Mouse (Mus musculus): ENCODE measurements around the gene Il15ra. TPM values are rescaled to one million over a fixed set of nuclear protein-coding genes. Genes with fewer than 3 reads are reported as not detected.

The Il15ra gene
- not detected in 2 replicates for polyA plus RNA-seq (2012)

DNA sequence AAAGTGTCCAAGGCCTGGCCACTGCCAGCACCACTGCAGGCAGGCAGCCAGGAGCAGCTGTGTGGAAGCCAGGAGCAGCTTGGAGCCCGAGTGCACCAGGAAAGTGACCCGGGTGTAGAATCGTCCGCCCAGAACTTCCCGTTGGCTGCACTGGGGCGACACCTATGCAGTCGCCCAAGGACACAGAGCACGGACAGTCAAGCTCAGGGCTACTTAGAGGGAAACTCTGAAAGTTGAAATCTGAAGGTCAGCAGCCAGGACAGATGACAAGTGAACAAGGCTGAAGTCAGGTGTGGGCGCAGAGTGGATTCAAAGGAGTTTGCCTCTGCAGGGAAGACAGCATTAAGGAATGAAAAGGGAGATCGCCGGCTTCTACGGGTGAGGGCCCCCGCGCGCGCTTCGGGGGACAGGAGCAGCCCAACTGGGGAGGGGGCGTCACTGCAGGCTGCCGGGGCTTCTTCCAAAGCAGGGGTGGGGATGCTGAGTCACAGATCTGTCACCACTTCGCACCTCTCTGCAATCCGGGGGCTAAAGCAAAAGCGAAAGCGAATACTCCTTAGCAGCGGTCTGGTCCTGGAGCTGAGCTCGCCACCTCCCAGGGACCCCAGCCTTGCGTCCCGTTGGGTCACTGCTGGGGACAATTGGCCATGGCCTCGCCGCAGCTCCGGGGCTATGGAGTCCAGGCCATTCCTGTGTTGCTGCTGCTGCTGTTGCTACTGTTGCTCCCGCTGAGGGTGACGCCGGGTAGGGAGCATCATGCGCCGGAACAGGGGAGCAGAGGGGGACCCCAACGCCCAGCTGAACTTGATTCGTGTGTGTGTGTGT lies at the start of gene Il15ra:
Gene Il15ra (plus strand): TSS at position 90 of the 825 bp plus-strand sequence.
- TF ChIP-seq GATA1 (IDR thresholded peaks at IDR 0.05; ENCODE audit: low read length), result no peak

DNA sequence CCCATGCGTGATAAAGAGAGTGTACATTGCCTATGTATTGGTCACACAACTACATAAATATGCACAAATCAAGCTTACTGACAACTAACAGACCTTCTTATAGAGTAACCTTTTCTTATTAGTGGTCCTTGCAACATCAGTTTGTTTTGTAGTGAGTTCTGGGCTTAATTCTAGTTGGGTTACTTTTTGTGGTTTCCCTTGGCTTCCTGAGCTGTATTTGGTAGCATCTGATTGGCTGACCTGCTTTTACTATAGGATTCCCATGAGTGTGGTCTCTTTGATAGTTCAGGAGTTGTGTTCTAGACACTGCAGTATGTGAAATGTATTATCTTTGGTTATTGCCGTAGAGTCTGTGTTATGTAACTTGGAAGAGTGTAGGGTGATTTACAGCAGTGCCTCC lies 47.5 kb upstream of the Il15ra start:
- TF ChIP-seq GATA1 (IDR thresholded peaks at IDR 0.05; ENCODE audit: low read length), result no peak

DNA sequence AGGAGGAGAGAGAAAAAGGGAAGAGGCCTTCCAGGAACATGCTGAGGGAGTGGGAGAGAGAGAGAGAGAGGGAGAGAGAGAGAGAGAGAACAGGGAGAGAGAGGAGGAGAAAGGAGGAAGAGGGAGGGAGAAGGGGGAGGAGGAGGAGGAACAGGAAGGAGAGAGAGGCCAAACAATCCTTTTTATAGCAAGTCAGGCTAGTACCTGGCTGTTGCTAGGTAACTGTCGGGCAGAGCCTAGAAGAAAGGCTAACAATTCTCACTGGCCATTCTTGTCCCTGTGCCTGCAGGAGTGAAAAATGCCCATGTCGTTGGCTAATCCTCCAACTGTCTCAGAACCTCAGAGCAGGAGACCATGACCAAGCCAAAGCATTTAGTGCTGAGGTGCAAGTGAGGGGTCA lies 45.8 kb upstream of the Il15ra start:
- no peak for TF ChIP-seq GATA1 (IDR thresholded peaks at IDR 0.05; ENCODE audit: low read length)

DNA sequence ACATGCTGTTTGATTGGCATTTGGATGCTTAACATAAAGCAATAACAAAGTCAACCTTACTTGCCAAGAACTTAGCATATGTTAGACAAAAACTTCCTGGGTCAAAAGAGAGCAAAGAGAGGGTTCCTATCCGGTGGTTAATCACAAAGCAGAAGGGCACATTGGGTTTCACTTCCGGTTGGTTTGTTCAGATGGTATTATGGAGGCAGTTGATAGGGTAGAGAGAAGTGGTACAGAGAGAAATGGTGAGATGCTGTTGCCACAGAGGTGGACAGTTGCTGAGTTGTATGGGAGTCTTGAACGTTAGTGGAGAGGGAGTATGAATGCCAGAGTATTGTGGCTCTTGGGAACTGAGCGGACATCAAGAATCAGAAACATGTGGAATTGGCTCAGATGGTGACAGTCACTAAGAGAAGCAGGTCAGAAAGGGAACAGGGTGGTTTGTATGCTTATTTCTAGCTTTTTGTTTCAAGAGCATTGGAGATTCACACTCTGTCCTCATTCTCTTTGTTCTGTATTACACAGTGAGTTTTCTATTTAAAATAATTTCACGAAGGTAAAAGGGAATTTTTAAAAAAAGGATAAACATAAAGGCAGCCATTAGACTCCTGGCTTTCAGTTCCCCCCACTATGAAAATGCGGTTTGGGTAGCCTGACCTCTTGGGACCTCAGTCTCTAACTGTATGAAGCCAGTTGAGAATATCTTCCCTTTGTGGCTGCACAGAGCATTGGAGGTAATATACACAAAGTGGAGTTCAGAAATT lies 42.8 kb upstream of the Il15ra start:
- no peak for TF ChIP-seq GATA1 (IDR thresholded peaks at IDR 0.05; ENCODE audit: low read length)

DNA sequence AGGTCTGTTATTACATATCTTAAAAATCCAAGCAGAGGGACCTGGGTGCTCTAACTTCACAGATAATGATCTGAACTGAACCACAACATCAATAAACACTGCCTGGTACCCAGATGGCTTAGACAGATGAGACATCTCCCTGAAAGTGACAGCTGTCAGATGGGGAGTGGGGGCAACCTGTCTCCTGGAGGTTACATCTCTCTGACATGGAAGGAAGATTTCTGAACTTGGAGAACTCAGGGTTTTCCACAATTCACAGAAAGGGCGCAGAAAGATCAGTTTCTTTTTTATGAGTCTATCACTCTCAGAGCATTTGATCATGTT lies 42.2 kb upstream of the Il15ra start:
- no peak for TF ChIP-seq GATA1 (IDR thresholded peaks at IDR 0.05; ENCODE audit: low read length)

DNA sequence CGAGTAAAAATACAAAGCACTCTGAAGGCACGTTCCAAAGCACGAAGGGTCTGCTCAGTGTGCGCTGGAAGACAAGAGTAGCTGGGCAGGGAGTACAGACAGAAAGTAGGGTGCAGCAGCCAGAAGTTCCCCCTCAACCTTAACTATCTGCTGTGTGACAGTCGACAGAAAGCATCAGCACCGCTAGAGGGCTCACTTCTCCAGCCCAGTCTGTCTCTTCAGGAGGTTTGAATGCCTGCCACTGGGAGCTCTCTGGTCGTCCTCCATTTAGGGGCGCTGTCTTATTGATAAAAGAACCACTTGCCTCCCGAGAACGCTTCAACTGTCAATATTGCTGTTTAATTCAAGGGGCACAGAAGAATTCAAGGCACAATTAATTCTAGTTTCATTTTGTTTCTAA lies 41.1 kb upstream of the Il15ra start:
- TF ChIP-seq GATA1 (IDR thresholded peaks at IDR 0.05; ENCODE audit: low read length), result no peak

DNA sequence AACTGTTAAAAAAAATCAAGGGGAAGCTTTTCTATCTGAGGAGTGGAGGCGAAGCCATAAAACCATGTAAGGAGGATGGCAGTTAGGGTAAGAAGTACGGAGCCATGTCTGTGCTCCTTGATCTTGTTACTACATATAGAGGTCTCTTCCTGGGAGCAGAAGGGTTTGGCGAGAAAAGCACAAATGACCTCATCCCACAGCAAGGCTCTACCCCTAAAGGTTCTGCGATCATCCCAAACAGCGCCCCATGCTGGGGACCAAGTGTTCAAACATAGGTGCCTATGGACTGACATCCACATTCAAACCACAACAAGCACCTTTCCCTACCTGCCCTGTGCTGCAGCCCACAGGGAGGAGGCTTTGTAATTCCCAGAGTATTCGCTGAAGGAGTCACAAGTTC lies 40.7 kb upstream of the Il15ra start:
- no peak for TF ChIP-seq GATA1 (IDR thresholded peaks at IDR 0.05; ENCODE audit: low read length)

DNA sequence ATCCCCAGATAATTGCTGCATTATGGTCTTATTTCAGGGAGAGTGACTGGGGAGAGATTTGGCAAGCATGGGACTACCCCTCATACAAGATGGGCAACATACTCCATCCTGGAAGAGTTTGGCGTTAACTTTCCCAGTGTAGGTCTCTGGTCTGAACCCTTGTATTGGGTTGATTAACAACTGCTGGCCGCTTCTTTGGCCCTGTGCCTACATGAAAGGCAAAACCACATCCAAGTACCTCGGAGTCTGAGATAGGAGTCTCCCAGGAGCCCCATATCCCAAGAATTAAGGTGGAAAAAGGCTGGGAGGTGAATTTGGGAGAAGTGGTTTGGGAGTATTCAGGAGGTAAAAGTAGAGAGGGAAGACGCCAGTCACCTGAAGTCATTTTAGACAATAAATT lies 40.3 kb upstream of the Il15ra start:
- no peak for TF ChIP-seq GATA1 (IDR thresholded peaks at IDR 0.05; ENCODE audit: low read length)

DNA sequence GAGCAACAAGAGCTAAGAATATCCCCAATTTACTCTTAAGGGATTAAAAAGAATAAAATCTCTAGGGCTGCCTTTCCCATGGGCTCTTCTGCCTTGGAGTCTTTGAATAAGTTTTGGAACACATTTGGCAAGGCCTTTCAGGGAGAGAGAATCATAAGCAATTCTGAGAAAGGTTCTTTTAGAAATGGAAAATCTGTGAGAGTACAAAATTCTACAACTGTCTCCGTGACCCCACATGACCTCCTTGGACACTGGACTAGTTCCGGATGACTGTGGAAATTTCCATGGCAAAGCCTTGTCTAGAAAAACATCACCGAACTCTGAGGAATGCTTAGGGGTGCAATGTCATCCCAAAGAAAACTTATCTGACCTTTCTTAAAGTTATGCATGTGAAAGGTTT lies 39.8 kb upstream of the Il15ra start:
- TF ChIP-seq GATA1 (IDR thresholded peaks at IDR 0.05; ENCODE audit: low read length), result no peak

DNA sequence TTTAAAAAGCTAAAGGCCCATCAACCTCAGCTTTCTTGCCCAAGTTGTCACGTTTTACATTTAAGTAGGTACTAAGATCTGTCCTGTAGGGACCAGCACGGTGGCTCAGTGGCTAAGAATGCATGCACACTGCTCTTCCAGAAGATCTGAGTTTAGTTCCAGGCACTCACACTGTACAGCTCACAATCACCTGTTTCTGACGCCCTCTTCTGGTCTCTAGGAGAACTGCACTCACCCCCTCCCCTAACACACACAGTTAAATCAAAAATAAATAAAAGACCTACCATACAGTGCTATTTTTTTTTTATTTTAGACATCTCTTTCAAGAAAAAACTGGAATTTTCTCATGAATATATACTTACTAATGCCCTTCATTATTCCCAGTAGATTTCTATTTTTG lies 32.9 kb upstream of the Il15ra start:
- TF ChIP-seq GATA1 (IDR thresholded peaks at IDR 0.05; ENCODE audit: low read length), result no peak

DNA sequence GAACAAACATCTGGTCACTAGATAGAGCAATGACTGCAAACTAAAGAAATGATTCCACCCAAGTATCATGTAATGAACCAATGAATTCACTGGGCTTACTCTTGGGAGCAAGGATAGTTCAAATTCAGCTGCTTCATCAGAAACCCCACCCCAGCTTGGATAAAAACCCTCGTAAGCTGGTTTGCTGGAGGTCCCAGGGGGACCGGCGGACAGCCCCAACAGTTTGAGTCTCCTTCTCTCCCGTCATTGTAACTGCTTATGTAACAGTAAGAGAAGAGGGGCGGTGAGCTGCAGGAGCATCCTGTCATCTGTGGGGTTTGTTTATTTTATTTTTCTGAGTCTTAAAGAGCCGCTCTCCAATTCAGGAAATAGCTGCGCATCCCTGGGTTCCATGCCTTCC lies 25.5 kb upstream of the Il15ra start:
- TF ChIP-seq GATA1 (IDR thresholded peaks at IDR 0.05; ENCODE audit: low read length), result no peak

DNA sequence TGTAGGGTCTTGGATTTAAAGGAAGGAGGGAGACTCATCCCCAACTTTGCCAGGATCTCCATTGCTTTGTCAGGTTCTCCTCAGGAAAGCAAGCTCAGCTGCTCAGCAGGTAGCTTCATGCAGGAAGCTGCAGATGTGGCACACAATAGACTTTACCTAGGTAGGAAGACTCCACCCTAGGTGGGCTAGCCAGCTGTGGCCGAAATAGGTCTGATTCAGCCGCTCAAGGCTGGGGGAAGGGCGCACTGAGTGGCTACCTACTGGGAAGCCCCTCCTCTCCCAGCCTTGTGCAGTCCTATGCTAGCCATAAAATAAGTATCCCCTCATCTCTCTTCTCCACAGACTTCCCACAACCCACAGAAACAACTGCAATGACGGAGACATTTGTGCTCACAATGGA lies 22.4 kb upstream of the Il15ra start:
- TF ChIP-seq GATA1 (IDR thresholded peaks at IDR 0.05; ENCODE audit: low read length), result no peak

DNA sequence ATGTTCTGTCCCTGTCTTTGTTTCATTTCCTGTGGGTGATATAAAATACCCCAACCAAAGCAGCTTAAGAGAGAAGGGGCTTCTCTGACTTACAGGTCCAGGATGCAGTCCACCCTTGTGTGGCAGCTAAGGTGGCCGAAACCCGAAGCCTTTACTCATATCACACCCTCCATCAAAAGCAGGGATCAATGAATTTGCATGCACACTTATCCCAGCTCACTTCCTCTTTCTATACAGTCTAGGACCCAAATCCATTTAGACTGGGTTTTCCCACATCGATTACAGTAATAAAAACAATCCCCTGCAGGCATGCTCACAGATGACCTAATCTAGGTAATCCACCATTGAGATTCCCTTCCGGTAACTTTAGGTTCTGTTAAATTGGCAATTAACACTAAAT lies 18.6 kb upstream of the Il15ra start:
- TF ChIP-seq GATA1 (IDR thresholded peaks at IDR 0.05; ENCODE audit: low read length), result no peak

DNA sequence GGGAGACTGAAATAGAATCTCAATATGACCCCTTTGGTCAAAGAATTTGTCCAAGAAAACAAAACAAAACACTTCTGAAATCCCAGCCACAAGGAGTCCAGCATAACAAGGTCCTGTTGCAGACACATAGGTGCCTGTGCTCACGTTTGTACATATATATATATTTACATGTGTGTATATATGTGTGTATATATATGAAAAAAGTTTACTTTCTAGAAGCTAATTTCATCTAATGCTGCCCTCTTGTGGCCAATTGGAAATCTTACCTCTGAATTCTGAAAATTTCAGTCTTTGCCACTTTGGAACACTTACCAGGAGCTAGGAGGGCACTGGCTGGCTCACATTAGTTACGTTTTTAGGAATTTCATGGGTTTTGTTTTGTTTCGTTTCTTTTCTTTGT lies 17.7 kb upstream of the Il15ra start:
- no peak for TF ChIP-seq GATA1 (IDR thresholded peaks at IDR 0.05; ENCODE audit: low read length)

DNA sequence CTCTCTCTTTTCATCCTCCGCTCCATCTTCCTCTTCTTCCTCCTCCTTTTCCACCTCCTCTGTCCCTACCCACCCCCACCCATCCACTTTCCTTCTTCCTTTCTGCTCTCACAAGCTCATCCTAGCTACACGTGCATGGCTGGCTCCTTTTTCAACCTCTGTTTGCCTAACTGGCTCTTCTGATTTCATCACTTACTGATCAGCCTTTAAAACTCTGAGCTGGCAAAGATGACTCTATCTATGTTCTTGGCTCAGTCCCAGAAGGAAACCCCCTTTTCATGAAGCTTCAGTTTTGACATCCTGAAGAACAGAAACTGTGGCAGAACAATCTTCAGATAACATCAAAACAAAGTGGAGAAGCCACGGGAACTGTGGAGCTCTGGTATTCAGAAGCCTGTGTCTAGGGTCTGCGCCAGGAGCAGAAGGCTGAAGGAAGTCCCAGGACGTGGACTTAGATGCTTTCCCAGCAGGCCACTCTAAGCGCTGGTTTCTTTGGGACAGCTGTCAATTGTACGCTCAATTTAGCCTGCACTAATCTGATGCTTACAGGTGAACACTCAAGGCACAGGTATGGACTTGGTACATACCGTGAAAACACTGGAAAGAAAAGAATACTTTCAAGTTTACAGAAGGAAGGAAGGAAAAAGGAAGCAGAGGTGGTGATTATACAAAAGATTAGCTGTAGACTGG lies 14.7 kb upstream of the Il15ra start:
- TF ChIP-seq GATA1 (IDR thresholded peaks at IDR 0.05; ENCODE audit: low read length), result no peak

DNA sequence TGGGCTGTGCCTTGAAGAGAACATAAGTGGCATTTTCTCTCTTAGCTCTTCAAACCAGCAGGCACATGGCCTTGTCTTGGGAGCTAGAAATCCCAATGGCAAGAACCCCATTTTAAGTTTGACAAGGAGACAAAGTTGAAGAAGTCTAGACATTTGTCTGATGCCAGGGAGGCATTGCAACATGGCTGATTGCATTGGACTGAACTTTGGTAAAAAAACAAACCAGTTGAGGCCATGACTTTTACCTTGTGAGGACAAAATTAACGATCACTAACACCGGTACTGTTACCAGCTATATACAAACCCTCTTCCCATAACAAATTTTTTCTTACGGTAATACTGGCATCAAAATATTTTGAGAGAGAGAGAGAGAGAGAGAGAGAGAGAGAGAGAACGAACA lies 11.7 kb upstream of the Il15ra start:
- TF ChIP-seq GATA1 (IDR thresholded peaks at IDR 0.05; ENCODE audit: low read length), result no peak

Measured in G1E-ER4 (cell line).